Mouse (Mus musculus): ENCODE data around the gene Faim2.

DNA sequence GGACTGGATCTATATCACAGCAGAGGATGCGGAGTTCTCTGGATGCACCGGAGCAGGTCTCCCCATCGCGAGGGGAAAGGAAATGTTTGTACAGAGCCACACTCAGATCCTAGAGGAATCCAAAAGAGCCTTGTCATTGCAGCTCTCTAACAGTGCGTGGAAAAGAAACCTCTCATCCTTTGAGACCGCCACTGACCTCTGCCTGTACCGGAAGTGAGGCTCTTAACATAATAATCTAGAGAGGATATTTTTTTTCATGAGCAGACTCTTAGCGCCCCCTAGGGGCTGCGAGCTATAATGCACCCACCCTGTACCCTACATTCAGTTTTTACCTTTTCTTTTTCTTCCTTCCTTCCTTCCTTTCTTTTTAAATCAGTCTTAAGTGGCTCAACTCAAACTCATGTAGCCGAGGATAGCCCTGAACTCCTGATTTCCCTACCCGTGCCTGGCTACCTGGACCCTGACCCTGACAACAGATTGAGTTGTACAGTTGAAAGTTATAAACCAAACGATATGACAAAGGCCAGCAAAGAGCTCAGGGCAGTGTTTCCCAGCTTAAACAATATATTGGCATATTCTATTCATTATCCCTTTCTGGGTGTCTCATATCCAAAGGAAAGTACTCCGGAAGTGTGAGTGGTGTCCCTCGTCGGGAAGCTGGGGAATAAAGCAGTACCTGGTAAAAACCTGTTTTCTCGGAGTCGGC is 56.8 kb downstream of the Faim2 start:
- TF ChIP-seq GATA1 (IDR thresholded peaks at IDR 0.05; ENCODE audit: borderline replicate concordance, low read length) (no peak), FLI1 (IDR thresholded peaks at IDR 0.05; ENCODE audit: low read length) (no peak)
